Mouse (Mus musculus): ENCODE measurements around the gene Tex264. TPM values are rescaled to one million over a fixed set of nuclear protein-coding genes. Genes with fewer than 3 reads are reported as not detected.

Tex264 gene
- 10 to 100 TPM; 65.1 to 79.3 TPM for polyA plus RNA-seq (2017; shearing (Covaris generic))

GRCm38 (mm10) chr9:106685249-106686101, at the start of gene Tex264:
TSS of gene Tex264 (minus strand) at chr9:106685927.

GRCm38 (mm10) chr9:106655884-106656720, 29.6 kb downstream of the Tex264 start, which contains the start of gene Grm2:
TSS of gene Grm2 (minus strand) at chr9:106656082.

GRCm38 (mm10) chr9:106626282-106626681, 59.4 kb downstream of the Tex264 start, which contains the start of gene Iqcf6:
TSS of gene Iqcf6 (plus strand) at chr9:106626582.

Other genes with a start within 250 kb of the Tex264 start
- 10 to 100 TPM; 19.1 to 22.0 TPM for gene Acy1, start 247.6 kb downstream of the Tex264 start, polyA plus RNA-seq (2017; shearing (Covaris generic))
- gene Abhd14b, start 238.5 kb downstream of the Tex264 start, polyA plus RNA-seq (2017; shearing (Covaris generic)) = 10 to 100 TPM; 13.0 to 14.9 TPM
- gene Abhd14a, start 238.2 kb downstream of the Tex264 start, polyA plus RNA-seq (2017; shearing (Covaris generic)) = 10 to 100 TPM; 14.4 to 16.0 TPM
- gene Pcbp4, start 232.6 kb downstream of the Tex264 start, polyA plus RNA-seq (2017; shearing (Covaris generic)) = 10 to 100 TPM; 12.2 to 13.9 TPM
- under 1 TPM in 1 of 2 experiments, not detected in 1; 0.27 TPM for gene Gpr62, start 220.0 kb downstream of the Tex264 start, polyA plus RNA-seq (2017; shearing (Covaris generic))
- 10 to 100 TPM; 73.0 to 97.0 TPM for gene Rrp9, start 210.0 kb downstream of the Tex264 start, polyA plus RNA-seq (2017; shearing (Covaris generic))
- 10 to 100 TPM; 63.2 to 77.1 TPM for gene Parp3, start 209.0 kb downstream of the Tex264 start, polyA plus RNA-seq (2017; shearing (Covaris generic))
- gene Iqcf1, start 186.0 kb downstream of the Tex264 start, polyA plus RNA-seq (2017; shearing (Covaris generic)) = not detected
- not detected for gene Iqcf5, start 171.4 kb downstream of the Tex264 start, polyA plus RNA-seq (2017; shearing (Covaris generic))
- gene Iqcf3, start 124.3 kb downstream of the Tex264 start, polyA plus RNA-seq (2017; shearing (Covaris generic)) = 1 to 10 TPM in 1 of 2 experiments, not detected in 1; 2.9 TPM
- gene Iqcf4, start 114.9 kb downstream of the Tex264 start, polyA plus RNA-seq (2017; shearing (Covaris generic)) = not detected
- not detected for gene Iqcf6, start 59.3 kb downstream of the Tex264 start, polyA plus RNA-seq (2017; shearing (Covaris generic))
- gene Grm2, start 29.8 kb downstream of the Tex264 start, polyA plus RNA-seq (2017; shearing (Covaris generic)) = 1 to 10 TPM in 1 of 2 experiments, under 1 TPM in 1; 0.27 to 1.1 TPM
- gene Rad54l2, start 103.3 kb upstream of the Tex264 start, polyA plus RNA-seq (2017; shearing (Covaris generic)) = 1 to 10 TPM; 7.6 to 7.9 TPM
- 10 to 100 TPM; 30.8 to 42.1 TPM for gene Dcaf1, start 135.9 kb upstream of the Tex264 start, polyA plus RNA-seq (2017; shearing (Covaris generic))
- gene Rbm15b, start 201.5 kb upstream of the Tex264 start, polyA plus RNA-seq (2017; shearing (Covaris generic)) = 10 to 100 TPM; 26.1 to 55.9 TPM
- 100 to 1,000 TPM; 128 to 143 TPM for gene Manf, start 206.1 kb upstream of the Tex264 start, polyA plus RNA-seq (2017; shearing (Covaris generic))